Mouse (Mus musculus) lung, postnatal 0 days (tissue): ENCODE data around the gene Slc46a1. TPM values are rescaled to one million over a fixed set of nuclear protein-coding genes. Genes with fewer than 3 reads are reported as not detected.

Source experiments
- ATAC-seq: fragments of 200-750 bp; cut with Nextera tagmentation; 2 replicates; pipeline ENCODE4 v1.8.0; 2017; ENCODE audit warnings: moderate library complexity
- DNase-seq: peaks from one replicate; pipeline ENCODE4 v3.0.0-alpha.2; 2016; ENCODE audit warnings: low spot score
- H3K27ac ChIP-seq: fragments of 300-500 bp; sonication (generic); 2 replicates; pipeline ENCODE4 v1.5.1; 2014; ENCODE audit warnings: antibody characterized with exemption, mild to moderate bottlenecking, low read length, mixed read lengths
- H3K27me3 ChIP-seq: fragments of 300-500 bp; sonication (generic); replicated peaks from 2 replicates; pipeline ENCODE4 v1.6.1; 2014; ENCODE audit warnings: low read length, mixed read lengths; ENCODE audit not compliant: insufficient read depth
- H3K36me3 ChIP-seq: fragments of 300-500 bp; sonication (generic); 2 replicates; pipeline ENCODE4 v1.6.1; 2014; ENCODE audit warnings: low read length, mixed read lengths; ENCODE audit not compliant: insufficient read depth
- H3K4me1 ChIP-seq: fragments of 300-500 bp; sonication (generic); 2 replicates; pipeline ENCODE4 v1.6.1; 2014; ENCODE audit warnings: antibody characterized with exemption, low read depth, low read length, mixed read lengths; ENCODE audit not compliant: insufficient read depth
- H3K4me2 ChIP-seq: fragments of 300-500 bp; sonication (generic); replicated peaks from 2 replicates; pipeline ENCODE4 v1.6.1; 2014; ENCODE audit warnings: low read depth, mild to moderate bottlenecking, low read length, moderate library complexity, mixed read lengths
- H3K4me3 ChIP-seq: fragments of 300-500 bp; sonication (generic); 2 replicates; pipeline ENCODE4 v1.5.1; 2014; ENCODE audit warnings: low read depth, low read length
- H3K9ac ChIP-seq: fragments of 300-500 bp; sonication (generic); replicated peaks from 2 replicates; pipeline ENCODE4 v1.6.1; 2014; ENCODE audit warnings: low read depth, mild to moderate bottlenecking
- H3K9me3 ChIP-seq: fragments of 300-500 bp; sonication (generic); 2 replicates; pipeline ENCODE4 v1.6.1; 2016; ENCODE audit warnings: low read length, mixed read lengths
- CTCF ChIP-seq: IDR thresholded peaks from 2 replicates; pipeline ENCODE4 v1.5.1; 2016; ENCODE audit warnings: antibody characterized with exemption, mild to moderate bottlenecking
- EP300 ChIP-seq: IDR thresholded peaks from 2 replicates; pipeline ENCODE4 v1.6.1; 2016; ENCODE audit warnings: antibody characterized with exemption, mild to moderate bottlenecking, control low read depth
- WGBS: fragments of 180-500 bp; shearing (Covaris S2); extraction: QIAGEN DNeasy Blood & Tissue Kit; methylation state at CpG from one replicate; pipeline ENCODE4 v1.1.7; 2014; 5-methylcytosine and 5-hydroxymethylcytosine counted together
- polyA plus RNA-seq: library from polyadenylated mRNA; unstranded; fragments of >200 nt; fragmentation: Nextera tagmentation; extraction: Ambion mirVana; gene quantifications from 2 replicates; pipeline ENCODE4 v1.2.1, GENCODE M21; 2015

Gene Slc46a1
- polyA plus RNA-seq, 1 experiment from 2014 or later = 10.6 TPM

GRCm38 (mm10) chr11:78502909-78503650 is 37.6 kb downstream of the Slc46a1 start, which contains the start of gene Sebox:
Sebox (plus strand) TSS chr11:78503447.
- ATAC-seq (no peak), DNase-seq (no peak)
- Histone ChIP-seq H3K27me3 (peaks cover 8% of the 10 kb centered on the region; the same call in 1 of the 2 replicates), H3K9ac (no peak within 1 kb of the TSS), H3K27ac (no peak within 1 kb of the TSS), H3K9me3 (no peaks in the 10 kb centered on the region), H3K36me3 (peaks cover 14% of the 10 kb centered on the region), H3K4me2 (no peak within 1 kb of the TSS), H3K4me3 (no peak within 1 kb of the TSS), H3K4me1 (no peaks in the 10 kb centered on the region)
- TF ChIP-seq EP300 (no peak), CTCF (no peak)
- WGBS = 57% methylated on average over 7 of the region's 7 CpGs

GRCm38 (mm10) chr11:78505430-78505829 is 39.9 kb downstream of the Slc46a1 start:
- H3K4me1 ChIP-seq = no peaks in the 10 kb centered on the region
- no peaks in the 10 kb centered on the region for H3K27me3 ChIP-seq
- WGBS = 79% methylated on average over 3 of the region's 3 CpGs
- no peak for DNase-seq
- TF ChIP-seq EP300 (no peak), CTCF (no peak)
- no peak overlapping the region for H3K27ac ChIP-seq
- no peak overlapping the region for H3K4me3 ChIP-seq
- no peak for ATAC-seq
- no peaks in the 10 kb centered on the region for H3K9me3 ChIP-seq
- peaks cover 20% of the 10 kb centered on the region for H3K36me3 ChIP-seq
- H3K9ac ChIP-seq = no peak overlapping the region
- H3K4me2 ChIP-seq = no peak overlapping the region

- peaks cover 20% of the 10 kb centered on the region for H3K36me3 ChIP-seq
- TF ChIP-seq CTCF (peak; percentile 53), EP300 (no peak)
- H3K9ac ChIP-seq = no peak overlapping the region
- 82% methylated on average over 5 of the region's 5 CpGs for WGBS
- peaks cover 3% of the 10 kb centered on the region; the same call in 1 of the 2 replicates for H3K4me1 ChIP-seq
- no peaks in the 10 kb centered on the region for H3K9me3 ChIP-seq
- H3K4me2 ChIP-seq = no peak overlapping the region
- DNase-seq = peak; percentile 33
- H3K4me3 ChIP-seq = no peak overlapping the region
- ATAC-seq = no peak
- no peaks in the 10 kb centered on the region for H3K27me3 ChIP-seq
- no peak overlapping the region for H3K27ac ChIP-seq
Measured at GRCm38 (mm10) chr11:78509148-78509547, 43.7 kb downstream of the Slc46a1 start.

- WGBS = under 1% methylated on average over 43 of the region's 67 CpGs
- no peaks in the 10 kb centered on the region for H3K27me3 ChIP-seq
- peak; percentile 99 for ATAC-seq
- TF ChIP-seq CTCF = no peak
- no peak for TF ChIP-seq EP300
- peak within 1 kb of the TSS; percentile 89 for H3K4me2 ChIP-seq
- H3K4me3 ChIP-seq = peak within 1 kb of the TSS; percentile 77
- H3K36me3 ChIP-seq = peaks cover 29% of the 10 kb centered on the region
- H3K4me1 ChIP-seq = peaks cover 3% of the 10 kb centered on the region; the same call in 1 of the 2 replicates
- H3K9me3 ChIP-seq = no peaks in the 10 kb centered on the region
- DNase-seq = peak; percentile 96
- peak within 1 kb of the TSS; percentile 94 for H3K9ac ChIP-seq
- peak within 1 kb of the TSS; percentile 88 for H3K27ac ChIP-seq
Measured at GRCm38 (mm10) chr11:78512025-78512957, 46.8 kb downstream of the Slc46a1 start, which contains the start of the genes Tmem199 and Poldip2. Tmem199 (minus strand) TSS chr11:78512172. Poldip2 (plus strand) TSS chr11:78512193.

GRCm38 (mm10) chr11:78513106-78513790 is 47.8 kb downstream of the Slc46a1 start:
- peak overlapping the region; percentile 77 for H3K4me3 ChIP-seq
- H3K9ac ChIP-seq = peak overlapping the region; percentile 94
- H3K4me1 ChIP-seq = peaks cover 3% of the 10 kb centered on the region; the same call in 1 of the 2 replicates
- H3K9me3 ChIP-seq = no peaks in the 10 kb centered on the region
- DNase-seq (no peak), ATAC-seq (no peak)
- no peak overlapping the region for H3K27ac ChIP-seq
- H3K27me3 ChIP-seq = no peaks in the 10 kb centered on the region
- H3K36me3 ChIP-seq = peaks cover 19% of the 10 kb centered on the region
- TF ChIP-seq EP300 (no peak), CTCF (no peak)
- peak overlapping the region; percentile 89 for H3K4me2 ChIP-seq
- WGBS = 54% methylated on average over 3 of the region's 3 CpGs
